Mouse (Mus musculus) spleen, adult 2 months (tissue): ENCODE data around the gene Cd300e.

Experiments
- CTCF ChIP-seq: fragments of 200-500 bp; IDR thresholded peaks from 2 replicates; pipeline ENCODE4 v1.5.1; 2011; ENCODE audit warnings: mild to moderate bottlenecking, inconsistent platforms; ENCODE audit not compliant: insufficient read depth, insufficient read length, insufficient replicate concordance; ENCODE audit errors: extremely low read depth
- POLR2A ChIP-seq: fragments of 200-500 bp; IDR thresholded peaks from 2 replicates; pipeline ENCODE4 v1.6.1; 2011; ENCODE audit warnings: low read depth, low read length, inconsistent platforms

- TF ChIP-seq CTCF (no peak), POLR2A (no peak)
Measured at GRCm38 (mm10) chr11:115054537-115054936, 7.4 kb downstream of the Cd300e start.
